Mouse (Mus musculus): ENCODE data around the gene Mrps36.

GRCm38 (mm10) chr13:100754186-100754585, 9.7 kb upstream of the Mrps36 start:
- TF ChIP-seq GATA1 (IDR thresholded peaks at IDR 0.05; ENCODE audit: borderline replicate concordance, low read length) (no peak), FLI1 (IDR thresholded peaks at IDR 0.05; ENCODE audit: low read length) (no peak)
